Mouse (Mus musculus) G1E-ER4 (cell line): Measurements from ENCODE around the gene Mfsd6. TPM values are rescaled to one million over a fixed set of nuclear protein-coding genes. Genes with fewer than 3 reads are reported as not detected.

Experiments used
- GATA1 ChIP-seq: IDR thresholded peaks from one replicate; pipeline ENCODE4 v1.8.0; 2012; ENCODE audit warnings: low read length, inconsistent platforms
- polyA plus RNA-seq: library from polyadenylated mRNA; stranded (reverse); fragments of >175 nt; gene quantifications from 2 replicates; pipeline ENCODE4 v1.2.3, GENCODE M21; 2012

Gene Mfsd6
- polyA plus RNA-seq, 1 experiment = not detected

DNA sequence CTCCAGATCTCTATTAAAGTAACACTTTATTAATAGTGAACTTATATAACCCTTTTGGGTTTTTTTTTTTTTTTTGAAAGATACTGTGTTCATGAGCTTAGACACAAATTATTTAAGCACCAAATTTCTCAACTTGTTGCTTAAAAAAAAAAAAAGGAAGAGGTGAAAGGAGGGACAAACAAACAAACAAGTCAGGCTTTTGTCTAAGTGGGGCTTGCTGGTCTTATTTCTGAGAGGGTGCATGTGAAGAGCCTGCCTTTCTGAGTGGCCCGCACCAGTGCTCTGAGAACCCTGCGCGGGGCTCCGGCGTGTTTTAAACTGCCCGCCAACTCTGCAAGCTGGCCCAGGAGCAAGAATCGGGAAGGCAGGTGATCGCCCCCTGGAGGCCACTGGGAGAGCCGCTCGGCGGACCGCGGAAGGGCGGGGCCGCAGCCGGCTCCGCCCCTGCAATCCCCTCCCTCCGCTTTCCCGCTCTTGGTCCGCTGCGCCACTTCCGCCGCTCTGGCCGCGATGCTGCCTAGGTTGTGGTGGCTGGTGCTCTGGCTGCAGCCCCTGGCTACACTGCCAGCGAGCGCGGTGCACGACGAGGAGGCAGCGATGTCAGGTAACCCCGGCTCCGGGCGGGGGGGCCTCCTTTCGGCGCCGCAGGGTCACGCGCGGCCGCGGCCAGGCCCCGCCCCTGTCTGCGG is 96.9 kb downstream of the Mfsd6 start, which contains the start of gene Nemp2:
Nemp2 (plus strand) TSS at position 456 of the 689 bp plus-strand sequence.
- TF ChIP-seq GATA1 = no peak

DNA sequence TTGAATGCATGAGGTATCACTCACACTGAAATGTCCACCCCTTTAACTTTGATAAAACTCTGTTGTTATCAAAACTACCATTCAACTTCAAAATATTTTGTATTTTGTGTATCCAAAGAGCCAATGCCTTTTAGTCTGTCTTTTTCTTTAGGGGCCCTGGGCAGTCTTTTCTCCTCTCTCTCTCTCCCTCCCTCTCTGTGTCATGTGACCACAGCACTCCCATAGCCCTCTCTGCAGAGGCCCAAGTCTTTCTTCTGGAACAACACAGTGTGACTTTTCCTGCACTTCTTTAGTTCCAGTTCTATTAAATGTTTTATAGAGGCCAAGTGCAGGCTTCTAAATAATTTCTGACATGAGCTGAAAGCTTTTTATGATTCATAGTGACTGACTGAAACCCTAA is 106.8 kb downstream of the Mfsd6 start:
- no peak for TF ChIP-seq GATA1

DNA sequence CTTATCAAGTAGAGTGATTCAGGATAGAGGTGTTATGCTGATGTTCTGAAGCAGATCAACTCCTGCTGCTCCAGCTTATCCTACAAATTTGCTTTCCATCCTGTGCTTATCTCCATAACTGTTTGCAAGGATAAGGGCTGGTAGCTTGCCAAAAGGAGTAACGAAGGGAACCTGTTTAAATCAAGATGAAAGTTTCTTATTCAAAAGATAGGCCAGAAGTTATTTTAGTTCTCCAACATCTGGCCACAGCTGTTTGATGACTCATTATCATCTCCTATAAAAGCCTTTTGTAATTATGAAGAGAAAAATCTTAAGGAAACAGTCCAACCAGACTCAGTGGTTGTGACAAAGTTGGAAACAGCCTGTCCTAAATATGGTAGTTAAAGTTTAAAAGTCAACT is 109.0 kb downstream of the Mfsd6 start:
- TF ChIP-seq GATA1 = no peak

DNA sequence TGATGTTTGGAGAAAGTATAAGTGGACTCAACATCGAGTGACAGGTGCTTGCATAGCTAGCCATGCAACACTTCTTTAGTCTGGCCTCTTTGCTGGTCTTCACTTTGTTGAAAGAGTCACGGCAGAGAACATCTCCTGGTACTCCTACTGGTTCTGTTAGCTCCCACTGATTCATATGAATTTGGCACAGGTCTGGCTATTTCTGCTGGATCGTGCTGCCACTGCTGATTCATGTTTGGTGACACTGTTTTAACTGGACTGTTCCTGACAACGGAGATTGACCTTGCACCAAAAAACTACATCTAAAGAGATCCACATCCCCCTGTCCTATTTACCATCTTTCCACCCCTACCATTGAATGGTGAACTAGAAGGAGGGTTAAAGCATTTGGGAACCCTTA is 118.8 kb downstream of the Mfsd6 start:
- no peak for TF ChIP-seq GATA1

DNA sequence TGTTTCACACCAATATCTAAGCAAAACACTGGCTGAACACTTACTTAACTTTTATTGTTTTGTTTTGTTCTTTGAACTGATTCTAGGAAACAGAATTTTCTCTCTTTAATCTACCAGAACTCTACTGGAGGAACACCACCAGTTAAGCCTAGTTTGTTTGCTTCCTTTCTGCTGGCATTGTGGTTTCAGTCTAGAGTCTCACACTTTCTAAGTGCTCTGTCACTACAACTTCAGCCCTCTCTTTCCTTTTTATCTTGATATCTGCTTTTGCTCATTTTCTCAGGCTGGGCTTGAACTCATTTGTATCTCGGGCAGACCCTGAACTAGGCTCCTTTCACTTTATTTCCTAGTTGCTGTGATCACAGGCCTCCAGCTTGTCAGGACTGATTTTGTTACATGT is 119.6 kb downstream of the Mfsd6 start:
- TF ChIP-seq GATA1 = no peak

Other genes with a start within 250 kb of the Mfsd6 start
- gene Nab1, start 226.8 kb downstream of the Mfsd6 start, polyA plus RNA-seq = 19.7 and 22.6 TPM in 2 replicates
- 0.93 and 1.2 TPM in 2 replicates for gene Nemp2, start 96.8 kb downstream of the Mfsd6 start, polyA plus RNA-seq
- gene Inpp1, start 90.2 kb upstream of the Mfsd6 start, polyA plus RNA-seq = not detected in 2 replicates
- 1.1 and 1.5 TPM in 2 replicates for gene Hibch, start 117.5 kb upstream of the Mfsd6 start, polyA plus RNA-seq